Mouse (Mus musculus): ENCODE data around the gene Cd59a.
"Not testable (repeated sequence)": the region's sequence is repeated elsewhere in the genome, so short reads cannot be mapped to it uniquely, and the experiment has no call there.

The Cd59a gene

DNA sequence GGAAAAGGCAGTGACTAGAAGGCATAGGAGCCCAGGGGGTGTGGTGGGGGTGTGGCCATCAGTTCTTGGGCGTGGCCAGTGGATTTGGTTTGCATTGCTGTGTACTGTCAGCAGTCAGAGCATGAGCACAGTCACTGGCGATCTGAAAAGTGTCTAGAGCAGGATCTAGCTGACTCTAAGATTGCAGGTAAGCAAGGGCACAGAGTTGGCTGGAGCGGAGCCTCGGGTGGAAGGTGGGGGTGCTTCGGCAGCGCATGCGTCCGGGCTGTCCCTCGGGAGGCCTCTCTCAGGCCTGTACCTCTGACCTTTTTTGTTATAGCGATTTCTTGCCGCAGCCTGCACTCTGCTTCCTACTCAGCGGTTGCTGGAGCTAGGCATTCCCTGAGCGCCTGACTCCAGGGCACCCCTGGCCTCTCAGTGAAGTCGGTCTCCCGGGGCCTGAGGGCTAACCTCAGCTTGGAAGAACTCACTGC lies at the start of gene Cd59a:
TSS of gene Cd59a (plus strand) at position 61 of the 473 bp plus-strand sequence.
- peak; percentile 76 for DNase-seq

DNA sequence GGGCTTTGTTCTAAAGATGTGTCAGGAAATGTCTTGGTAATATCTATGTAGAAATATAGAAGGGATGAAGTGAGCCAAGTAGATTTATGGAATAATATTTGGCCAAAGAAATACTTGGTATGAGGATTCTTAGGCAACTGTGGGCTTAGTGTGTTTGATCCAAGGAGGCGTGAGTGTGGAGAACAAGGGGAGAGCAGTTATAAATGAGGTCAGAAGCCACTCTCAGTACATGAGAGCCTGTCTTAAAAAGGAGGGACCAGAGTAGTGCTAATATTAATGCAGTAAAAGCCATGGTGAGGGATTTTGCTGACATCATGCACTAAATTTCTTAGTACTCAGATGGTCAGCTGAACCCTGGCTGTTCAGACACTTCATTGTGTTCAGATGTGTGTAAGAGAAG lies 37.2 kb upstream of the Cd59a start:
- DNase-seq, result no peak

DNA sequence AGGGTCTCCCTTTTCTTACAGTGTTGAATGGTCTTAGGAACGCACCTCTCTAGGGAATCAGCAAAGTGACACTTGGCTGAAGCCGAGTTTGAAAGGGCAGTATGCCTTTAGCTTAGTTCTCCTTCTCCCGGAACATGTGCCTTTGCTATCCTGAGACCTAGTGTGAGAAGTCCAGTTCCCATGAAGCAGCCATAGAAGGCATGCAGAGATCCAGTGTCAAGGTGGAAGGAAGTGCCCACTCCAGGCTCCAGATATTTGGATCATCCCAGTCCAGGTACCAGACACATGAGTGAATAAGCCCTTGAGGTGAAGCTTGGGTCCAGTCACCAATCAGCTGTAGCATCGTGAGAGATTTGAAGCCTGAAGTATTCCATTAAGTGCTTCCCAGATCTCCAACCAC lies 36.6 kb upstream of the Cd59a start:
- no peak for DNase-seq

DNA sequence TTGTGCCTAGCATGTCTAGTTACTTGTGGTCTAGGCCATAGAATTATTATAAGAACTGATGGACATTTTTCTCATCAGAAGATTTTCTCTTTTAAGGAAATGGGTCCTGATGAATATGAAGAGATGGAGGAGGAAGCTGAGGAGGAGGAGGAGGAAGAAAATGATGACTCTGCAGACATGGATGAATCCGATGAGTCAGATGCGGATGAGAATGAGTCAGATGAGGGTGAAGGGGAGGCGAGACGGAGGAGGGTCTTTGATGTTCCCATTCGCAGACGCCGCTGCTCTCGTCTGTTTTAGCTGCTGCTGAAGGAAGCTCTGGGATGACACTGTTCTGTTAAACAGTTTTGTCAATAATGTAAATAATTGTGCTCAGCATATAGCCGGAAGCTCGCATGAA lies 35.8 kb upstream of the Cd59a start:
- DNase-seq, result no peak

DNA sequence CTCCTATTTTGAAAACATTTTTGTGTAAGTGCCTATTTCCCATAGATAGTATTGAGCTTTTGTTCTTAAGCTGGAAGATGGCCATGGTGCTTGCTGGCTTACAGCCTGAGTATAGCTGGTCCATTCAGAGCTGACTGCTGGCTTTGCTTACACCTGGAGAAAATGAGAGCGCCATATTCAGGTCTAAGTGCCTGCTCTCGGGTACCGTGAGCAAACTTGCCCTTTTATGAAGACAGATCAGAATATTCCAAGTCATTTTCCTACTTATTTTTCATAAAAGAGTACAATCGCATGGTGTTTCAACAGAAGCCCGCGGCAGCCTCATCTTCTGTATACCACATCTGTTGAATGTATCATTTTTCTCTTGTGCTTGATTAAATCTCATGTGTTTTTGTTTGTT lies 34.6 kb upstream of the Cd59a start:
- DNase-seq, result no peak

DNA sequence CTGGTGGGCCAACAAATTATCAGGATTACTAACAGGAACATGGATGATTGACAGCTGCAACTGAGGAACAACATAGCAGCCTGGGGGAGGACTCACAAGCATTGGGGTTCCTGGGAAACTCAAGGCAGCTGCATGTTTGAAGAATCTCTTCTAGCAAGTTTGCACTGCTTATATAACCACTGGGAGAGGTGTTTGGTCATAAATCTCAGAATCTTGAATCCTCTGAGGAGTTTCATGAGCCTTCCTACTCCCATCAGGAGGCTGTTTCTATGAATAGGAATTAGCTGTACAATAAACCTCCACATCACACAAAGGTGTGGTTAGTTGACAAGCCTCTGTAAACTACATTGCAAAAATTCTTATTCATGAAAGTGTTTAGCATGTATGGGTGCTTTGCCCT lies 32.9 kb upstream of the Cd59a start:
- no peak for DNase-seq

DNA sequence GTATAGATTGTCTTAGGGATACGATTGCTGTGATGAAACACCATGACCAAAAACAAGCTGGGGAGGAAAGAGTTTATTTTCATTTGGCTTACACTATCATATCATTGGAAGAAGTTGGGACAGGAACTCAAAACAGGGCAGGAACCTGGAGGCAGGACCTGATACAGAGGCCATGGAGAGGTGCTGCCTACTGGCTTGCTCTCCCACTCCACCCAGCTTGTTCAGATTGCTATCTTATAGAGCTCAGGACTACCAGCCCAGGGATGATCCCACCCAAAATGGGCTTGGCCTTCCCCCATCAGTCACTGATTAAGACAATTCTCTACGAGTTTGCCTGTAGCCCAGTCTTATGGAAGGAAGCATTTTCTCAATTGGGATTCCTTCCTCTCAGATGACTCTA lies 31.4 kb upstream of the Cd59a start:
- DNase-seq, result no peak

DNA sequence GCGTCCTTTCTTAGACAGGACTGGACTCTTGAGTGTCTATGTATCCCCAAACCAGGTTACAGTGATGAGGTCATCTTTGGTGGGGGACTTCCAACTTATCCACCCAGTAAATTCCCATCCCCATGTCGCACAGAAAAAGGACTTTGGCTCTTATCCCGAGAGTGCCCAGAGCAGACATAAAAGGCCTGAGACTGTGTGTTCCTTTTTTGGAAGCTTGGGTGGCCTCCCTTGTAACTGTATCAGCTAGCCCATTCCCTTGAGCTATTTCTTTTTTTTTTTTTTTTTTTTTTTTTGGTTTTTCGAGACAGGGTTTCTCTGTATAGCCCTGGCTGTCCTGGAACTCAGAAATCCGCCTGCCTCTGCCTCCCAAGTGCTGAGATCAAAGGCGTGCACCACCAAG lies 30.1 kb upstream of the Cd59a start, which contains the start of gene Gm10912:
TSS of gene Gm10912 (plus strand) at position 301 of the 400 bp plus-strand sequence.
- not testable (repeated sequence) for DNase-seq

DNA sequence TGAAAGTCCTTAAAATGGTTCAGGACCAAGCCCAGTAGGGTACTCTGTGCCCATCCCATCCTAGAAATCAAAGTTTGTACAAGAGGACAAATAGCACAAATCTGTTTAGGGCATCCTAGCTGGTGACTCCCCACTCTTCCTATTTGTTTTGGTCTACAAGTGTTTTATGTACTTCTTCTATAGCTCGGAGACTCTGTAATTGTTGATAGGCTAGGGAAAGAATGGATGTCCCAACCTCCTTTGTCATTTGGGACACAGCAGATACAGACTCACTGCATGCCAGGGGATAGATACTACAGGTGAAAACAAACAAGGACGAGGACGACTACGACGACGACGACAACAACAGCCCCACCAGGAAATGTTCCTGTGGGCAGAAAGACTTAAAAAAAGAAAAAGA lies 27.2 kb upstream of the Cd59a start, which contains the start of gene Gm10799:
TSS of gene Gm10799 (minus strand) at position 101 of the 400 bp plus-strand sequence.
- not testable (repeated sequence) for DNase-seq

DNA sequence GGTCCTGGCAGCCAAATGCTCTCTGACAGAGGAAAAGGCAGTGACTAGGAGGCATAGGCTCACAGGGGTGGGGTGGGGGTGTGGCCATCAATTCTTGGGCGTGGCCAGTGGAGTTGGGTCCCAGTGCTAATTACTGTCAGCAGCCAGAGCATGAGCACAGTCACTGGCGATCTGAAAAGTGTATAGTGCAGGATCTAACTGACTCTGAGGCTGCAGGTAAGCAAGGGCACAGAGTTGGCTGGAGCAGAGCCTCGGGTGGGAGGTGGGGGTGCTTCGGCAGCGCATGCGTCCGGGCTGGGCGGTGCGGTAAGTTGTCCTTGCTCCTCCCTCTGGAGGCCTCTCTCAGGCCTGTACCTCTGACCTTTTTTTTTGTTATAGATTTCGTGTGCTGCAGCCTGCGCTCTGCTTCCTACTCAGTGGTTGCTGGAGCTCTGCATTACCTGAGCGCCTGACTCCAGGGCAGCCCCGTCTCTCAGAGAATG lies 25.9 kb upstream of the Cd59a start, which contains the start of gene Cd59b:
TSS of gene Cd59b (plus strand) at position 146 of the 482 bp plus-strand sequence.
- DNase-seq, result peak; percentile 69

DNA sequence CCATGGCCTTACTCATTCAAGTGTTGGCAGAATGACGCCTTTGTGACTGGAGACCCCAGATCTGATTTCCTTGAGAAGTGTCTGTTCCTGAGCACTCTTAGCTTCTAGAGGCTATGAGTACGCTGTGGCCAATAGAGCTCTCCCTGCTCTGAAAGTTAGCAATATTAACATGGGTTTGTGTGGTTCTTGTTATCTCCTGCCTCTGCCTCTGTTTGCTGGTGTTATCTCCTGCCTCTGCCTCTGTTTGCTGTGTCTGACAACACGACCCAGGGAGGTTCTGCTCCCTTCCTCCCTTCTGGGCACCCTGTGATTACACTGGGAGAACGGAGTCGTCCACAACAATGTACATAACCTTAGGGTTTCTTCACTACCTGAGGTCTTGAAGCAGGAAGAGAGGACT lies 17.3 kb upstream of the Cd59a start:
- not testable (repeated sequence) for DNase-seq

DNA sequence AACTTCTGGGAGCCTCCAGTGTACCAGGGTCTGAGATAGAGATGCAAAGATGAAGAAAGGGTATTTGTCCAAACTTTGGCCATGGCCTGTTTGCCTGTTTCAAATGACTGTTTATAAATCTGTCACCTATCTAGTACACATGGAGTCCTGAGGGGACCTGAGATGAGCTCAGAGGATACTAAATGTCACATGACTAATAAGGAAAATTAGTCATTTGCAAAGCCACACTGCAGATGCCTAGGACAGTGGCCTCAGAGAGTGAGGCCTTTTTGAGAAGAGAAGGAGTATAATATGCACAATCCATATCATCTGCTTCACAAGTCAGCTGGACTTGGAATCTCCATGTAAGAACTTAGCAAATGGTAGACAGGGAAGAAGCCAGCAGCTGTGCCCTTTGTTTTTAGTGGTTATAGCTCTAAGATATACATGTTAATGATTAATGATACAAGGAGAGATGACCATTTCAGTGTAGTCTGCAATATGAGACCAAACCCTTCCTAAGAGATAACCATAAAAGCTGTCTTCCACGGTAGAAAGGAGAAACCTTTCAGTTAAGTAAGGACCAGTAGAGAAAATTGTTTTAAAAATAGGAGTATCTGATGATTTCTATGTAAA lies 14.1 kb upstream of the Cd59a start:
- DNase-seq, result not testable (repeated sequence)

DNA sequence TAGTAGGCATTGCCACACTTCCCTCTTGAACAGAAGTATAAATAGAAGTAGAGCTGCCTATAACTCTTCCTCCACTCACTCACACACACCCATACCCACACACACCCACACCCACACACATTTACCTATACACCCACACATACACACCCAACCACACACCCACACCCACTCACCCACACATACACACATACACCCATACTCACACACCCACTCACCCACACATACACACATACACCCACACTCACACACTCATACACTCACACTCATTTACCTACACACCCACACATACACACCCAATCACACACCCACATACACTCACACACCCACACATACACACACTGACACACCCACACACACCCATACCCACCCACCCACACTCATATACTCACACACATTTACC lies 13.1 kb upstream of the Cd59a start:
- DNase-seq, result no peak

DNA sequence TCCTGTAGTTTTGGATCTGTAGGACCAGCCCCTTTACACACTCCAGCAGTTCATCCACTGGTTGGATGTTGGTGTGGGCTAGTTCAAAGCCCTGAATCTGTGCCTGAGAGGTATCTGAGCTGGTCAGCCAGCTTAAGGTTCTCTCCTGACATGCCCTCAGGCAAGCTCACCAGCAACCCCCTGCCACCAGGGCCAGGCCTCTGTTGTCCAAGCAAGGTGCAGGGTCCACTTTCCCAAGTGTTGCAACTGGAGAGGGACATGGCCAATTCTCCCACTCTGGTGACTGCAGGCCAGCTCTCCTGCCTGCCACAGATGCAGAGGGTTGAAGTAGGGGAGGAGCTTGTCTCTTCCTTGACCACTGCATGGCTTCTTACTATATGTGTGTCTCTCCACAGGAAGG lies 11.6 kb upstream of the Cd59a start:
- not testable (repeated sequence) for DNase-seq

DNA sequence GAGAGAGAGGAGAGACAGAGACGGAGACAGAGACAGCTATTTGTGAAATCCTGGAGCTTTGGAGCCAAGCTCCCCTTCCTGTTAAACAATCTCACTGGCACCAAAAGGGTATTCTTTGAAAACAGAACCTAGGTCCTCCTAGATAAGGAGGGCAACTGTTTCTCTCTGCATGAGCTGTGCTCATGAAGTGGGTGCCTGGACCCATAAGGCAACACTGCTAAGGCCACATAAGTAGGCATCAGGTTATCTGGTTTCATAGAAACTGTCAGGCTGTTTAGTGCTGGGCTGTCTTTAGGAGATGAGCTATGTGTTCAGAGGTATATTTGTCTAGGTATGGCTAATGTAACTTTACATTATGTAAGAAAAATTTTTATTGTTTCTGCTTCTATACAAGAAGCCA lies 8.0 kb upstream of the Cd59a start:
- DNase-seq, result not testable (repeated sequence)

DNA sequence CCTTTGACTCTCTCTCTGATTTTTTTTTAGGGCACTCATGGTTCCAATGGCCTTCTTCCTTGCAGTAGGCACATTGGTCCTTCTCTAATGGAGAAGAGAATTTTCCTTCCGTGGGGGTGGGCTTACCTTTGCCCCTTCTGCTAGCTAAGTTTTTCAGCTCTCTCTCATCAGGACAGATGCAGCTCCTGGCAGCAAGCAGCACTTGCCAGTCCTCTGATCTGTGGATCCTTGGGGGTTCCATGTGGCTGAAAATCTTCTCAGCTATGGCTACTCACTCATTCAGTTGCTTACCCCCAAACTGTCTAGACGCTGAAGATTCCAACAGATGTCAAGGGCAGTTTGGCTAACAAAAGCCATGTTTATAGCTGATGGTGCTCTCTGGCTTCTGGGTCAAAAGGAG lies 2.3 kb upstream of the Cd59a start:
- no peak for DNase-seq

DNA sequence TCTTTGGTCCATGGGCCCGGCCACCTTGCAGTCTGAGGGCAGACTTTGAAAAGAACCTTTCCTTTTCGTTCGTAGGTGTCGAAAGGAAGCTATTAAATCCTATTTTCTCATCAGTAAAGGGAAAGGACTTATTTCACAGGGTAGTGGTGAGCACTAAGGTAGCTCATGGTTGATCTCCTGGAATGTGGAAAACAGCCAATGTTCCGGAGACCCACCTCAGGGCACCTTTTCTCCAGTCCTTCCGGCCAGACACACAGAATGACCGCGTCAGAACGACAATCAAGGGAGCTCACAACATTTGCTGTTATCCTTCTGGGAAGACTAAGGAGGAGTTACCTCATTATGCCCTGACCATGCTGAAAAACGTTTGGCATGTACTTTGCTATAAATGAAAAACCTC lies 655 bp downstream of the Cd59a start:
- DNase-seq, result peak; percentile 6

DNA sequence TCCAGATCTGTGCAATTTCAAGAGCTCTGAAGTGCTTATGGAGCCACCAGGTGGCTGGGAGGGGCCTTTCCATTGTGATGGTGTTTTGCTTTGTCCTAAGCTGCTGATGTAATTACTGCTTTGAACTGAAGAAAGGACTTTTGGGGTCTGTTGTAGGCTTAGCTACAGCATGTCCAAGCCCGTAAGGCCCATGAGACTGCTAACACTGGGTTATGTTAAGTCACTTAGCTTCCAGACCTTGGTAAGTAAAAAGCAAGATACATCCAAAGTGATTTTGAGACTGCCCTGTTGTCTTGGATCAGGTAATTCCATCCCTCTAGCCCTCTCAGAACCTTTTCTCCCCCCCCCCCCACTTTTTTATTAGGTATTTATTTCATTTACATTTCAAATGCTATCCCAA lies 1.2 kb downstream of the Cd59a start:
- not testable (repeated sequence) for DNase-seq

DNA sequence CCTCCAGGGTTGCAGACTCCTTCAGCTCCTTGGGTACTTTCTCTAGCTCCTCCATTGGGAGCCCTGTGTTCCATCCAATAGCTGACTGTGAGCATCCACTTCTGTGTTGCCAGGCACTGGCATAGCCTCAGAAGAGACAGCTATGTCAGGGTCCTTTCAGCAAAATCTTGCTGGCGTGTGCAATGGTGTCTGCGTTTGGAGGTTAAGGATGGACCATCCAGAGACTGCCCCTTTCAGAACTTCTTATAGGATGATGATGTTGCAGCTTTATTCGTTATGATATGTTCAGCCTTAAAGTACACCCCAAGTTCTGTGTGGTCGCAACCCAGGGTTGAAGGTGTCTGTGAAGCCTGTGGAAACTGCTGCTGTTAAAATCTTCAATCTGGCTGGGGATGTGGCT lies 1.8 kb downstream of the Cd59a start:
- DNase-seq, result not testable (repeated sequence)

DNA sequence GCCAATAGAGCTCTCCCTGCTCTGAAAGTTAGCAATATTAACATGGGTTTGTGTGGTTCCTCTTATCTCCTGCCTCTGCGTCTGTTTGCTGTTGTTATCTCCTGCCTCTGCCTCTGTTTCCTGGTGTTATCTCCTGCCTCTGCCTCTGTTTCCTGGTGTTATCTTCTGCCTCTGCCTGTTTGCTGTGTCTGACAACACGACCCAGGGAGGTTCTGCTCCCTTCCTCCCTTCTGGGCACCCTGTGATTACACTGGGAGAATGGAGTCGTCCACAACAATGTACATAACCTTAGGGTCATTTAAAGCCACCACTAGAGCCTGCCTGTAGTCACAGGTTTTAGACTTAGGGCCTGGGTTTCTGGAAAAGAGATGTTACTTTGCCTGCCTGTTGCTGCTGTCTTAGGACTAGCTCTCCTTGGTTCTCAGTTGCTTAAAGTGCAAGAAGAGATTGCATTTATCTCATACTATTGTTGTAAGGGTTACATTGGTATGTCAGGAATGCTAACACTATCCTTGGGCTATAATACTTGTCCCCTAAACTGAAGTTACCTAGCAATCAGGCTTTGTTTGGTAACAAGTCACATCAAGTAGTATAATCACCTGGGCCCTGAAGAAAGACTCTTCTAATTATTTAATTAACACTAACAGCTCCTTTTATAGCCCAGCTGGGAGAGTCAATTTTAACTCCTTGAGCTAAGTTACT lies 3.1 kb downstream of the Cd59a start:
- no peak for DNase-seq

DNA sequence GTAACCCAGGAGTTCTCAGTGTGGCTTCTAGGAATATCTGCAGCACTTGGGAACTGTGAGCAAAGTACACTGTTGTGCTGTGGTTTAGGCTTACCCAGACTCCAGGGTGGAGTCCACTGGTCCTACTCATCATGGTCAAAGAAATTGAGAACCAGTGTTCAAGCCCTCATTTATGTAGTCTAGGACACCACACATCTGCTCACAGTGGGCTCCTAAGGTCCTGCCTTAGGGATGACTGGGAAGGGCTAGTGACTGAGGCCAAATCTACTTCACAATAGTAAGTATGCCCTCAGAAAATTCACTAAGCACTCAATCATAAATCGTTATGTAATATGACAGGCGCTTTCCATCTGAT lies 3.6 kb downstream of the Cd59a start:
- DNase-seq, result no peak

DNA sequence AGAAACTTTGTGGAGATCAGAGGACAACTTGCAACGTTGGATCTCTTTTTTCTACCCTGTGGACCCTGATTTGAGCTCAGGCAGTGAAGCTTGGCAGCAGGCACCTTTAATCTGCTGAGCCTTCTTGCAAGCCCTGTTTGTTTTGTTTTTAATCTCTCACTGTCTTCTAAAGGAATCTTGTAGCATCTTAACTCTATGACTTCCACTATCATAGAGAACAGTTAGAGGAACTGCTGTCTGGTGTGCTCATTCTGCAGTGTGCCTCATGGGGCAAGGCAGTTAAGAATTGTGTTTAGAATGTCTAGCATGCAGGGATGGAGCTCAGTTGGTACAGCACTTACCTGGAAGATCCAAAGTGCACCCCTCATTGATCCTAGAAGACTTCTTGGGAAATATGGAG lies 4.3 kb downstream of the Cd59a start:
- DNase-seq, result no peak

DNA sequence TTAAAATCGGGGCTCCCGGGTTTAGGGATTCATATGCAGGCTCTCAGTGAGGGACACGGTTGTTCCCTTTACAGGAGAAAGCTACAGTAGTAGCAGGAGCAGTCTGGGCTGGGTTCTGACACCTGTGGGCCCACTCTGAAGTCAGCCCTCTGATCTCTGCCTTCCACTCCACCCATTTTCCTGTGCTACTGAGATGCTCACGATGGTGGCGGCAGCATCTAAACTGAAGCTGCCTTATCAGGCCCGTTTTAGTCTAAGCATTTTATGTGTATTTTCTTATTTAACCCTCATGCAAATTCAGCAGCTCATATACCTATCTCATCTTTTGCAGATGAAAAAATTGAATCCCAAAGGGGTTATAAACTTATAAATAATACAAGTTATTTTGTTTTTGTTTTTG lies 9.2 kb downstream of the Cd59a start:
- no peak for DNase-seq

DNA sequence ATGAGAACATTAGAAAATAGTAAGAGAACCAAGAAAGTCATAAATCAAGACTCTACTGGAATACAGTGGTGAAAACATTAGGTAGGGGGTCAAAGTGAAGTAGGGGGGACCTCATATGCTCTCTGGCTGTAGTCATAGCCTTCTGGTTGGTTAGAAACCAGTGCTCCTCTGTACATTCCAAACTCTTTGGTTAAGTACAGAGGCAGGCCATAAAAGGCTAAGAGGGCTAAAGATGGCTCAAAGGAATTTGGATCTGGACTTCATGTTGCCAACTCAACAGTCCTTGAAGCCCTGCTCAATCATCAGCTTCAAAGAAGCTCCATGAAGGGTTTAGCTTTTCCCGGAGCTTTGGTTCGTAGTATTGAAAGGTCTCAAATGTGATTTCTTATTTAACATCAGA lies 13.4 kb downstream of the Cd59a start:
- not testable (repeated sequence) for DNase-seq

All from retina, postnatal 1 day (tissue).